Mouse (Mus musculus): Measurements from ENCODE around the gene Kank1.
"Not testable (repeated sequence)": the region's sequence is repeated elsewhere in the genome, so short reads cannot be mapped to it uniquely, and the experiment has no call there.

Gene Kank1

DNA sequence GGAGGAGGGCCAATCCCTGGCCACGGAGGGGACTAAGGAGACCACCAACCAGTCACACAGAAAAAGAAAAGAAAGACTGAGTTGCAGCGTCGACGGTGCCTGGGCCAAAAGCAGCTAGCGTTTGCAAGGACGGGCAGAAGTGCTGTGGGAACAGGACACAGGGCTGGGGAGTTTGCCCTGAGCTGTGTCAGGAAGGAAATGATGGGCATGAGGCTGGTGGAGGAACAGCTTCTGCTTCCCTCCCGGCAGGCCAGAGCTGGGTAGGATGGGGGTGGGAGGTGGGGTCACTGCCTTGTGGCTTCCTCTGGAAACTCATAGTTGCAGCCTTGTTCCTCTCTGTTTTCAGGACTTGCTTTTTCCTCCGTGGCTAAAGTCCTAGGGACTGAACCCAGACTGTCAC, 209.1 kb downstream of the Kank1 start:
- DNase-seq, result no peak

DNA sequence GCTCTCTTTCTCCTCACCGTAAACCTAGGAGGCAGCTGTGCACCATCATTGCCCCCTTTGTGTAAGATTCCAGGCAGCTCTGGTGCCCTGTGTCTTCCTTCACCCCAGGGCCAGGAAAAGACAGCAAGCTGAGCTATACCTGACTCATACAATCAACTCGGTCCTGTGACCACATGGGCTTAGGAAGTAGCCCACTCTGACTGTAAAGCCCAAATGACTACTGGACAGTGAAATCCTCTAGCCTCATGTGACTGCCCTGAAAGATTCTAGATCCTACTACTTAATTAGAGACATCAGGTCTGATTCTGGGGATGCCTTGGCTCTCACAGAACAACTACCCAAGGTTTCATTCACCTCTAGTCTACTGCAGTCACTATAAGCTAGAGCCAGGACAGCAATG, 209.9 kb downstream of the Kank1 start:
- DNase-seq, result no peak

DNA sequence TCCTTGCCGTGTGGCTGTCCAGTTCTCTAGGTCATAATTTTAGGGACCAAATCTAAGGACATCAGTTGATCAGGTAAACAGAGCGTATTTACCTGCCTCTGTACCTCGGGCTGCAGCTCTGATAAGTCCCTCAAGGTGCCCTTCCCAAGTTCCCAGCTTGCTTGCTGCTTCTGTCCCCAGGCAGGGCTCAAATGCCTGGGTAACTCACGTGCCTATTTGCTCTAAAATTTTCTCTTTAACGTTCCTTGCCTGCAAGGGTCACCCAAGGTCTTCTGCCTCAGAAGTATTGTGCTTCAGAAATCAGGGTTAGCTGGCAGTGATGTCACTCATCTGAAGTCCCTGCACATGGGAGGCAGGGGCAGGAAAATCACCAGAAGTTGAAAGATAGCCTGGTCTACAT, 210.6 kb downstream of the Kank1 start:
- peak; percentile 20 to 72 for DNase-seq

DNA sequence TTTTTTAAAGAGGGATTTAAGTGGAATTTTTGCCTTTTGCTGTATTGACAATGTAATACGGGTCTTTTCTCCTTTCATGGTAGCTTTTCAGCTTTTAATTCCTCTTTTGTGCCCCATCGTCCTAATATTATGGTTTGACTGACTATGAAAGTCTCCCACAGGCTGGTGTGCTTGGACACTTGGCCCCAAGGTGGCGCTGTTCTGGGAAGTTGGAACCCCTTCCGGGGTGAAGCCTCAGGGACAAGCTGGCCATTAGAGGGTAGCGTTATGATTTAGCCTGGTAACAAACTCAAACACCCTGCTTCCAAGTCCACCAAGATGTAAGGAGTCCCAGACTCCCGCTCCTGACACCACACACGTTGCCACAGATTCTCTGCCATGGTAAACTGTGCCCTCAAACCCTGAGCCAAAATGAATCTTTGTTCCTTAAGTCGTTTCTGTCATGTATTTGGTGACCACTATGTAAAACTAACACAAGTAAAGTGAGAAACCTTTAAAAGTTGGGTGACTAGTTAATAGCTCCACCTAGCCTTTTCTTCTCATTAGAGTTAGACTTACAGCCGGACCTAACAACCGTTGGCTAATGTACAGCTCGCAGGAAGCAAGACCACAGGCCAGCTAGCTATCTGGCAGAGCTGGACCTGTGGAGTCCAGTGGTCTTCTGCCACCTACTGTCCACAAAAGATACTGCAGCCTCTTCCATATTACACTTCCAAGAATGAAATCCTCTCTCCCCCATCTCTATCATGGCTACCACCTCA, 214.3 kb downstream of the Kank1 start:
- DNase-seq, result peak; percentile 76 to 79

DNA sequence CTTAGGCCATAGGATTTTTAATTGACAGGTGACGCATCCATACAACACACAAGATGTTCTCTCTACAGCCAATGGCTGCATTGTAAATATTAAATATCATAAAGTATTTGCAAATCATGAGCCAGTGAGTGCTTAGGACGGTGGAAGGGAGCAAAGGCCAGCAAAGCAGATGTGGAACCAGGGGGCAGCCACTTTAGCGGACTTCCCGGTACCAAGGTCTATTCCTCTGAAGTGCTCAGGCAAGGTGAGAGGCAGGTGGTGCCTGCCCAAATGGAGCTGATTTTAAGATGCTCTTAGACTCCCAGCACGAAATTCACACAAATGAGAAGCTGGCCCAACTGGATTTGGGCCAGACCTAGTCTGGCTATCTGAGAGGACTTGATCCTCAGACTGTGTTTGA, 216.4 kb downstream of the Kank1 start:
- DNase-seq, result no peak

DNA sequence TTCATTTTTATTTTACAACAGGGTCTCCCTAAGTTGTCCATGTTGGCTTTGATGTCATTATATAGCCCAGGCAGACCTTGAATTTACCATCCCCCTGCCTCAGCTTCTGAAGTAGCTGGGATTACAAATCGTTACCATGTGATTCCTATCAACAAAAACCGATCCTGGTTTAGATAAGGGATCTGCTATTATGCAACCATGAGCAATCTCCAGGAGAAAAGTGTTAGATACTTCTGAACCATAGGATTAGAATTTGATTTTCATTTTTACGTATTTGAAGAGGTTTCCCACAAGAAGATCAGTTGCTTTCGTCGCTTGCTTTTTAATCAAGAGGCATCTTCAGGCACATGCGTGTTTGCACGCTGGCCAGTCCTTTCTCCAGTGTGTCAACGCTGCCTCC, 224.0 kb downstream of the Kank1 start:
- DNase-seq, result no peak

DNA sequence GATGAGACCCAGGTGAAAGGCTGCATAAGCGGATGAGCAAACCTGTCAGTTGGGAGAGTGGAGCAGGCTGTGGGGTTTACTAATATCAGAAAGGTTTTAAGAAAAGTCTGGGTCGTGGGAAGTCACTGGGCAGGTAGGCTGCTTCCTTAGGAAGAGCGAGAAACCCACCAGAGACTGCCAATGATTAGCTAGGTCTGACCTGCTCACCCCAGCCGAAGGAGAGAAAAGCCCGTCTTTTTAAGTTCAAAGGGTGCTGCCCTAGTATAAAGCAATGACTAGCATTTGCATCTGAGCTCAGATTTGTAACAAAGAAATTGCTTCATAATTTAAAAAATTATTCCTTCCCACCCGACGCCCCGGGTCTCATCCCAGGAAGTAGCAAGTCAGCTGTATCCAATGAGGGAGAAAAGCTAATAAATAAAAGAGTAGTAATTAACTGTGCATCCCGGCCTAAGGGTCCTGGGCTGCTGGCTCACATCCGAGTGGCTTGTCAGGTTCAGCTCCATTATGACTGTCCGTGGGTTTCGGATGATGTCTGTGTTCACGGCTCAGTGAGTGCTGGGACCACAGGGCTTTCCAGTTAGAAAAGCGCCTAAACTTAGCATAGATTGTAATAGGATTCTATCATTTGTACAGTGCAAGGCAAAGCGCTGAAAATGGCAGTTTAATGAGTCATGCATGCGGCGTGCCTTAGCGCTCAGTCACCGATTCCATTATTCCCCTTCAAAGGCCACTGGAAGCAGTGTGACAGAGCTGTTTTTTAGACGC, 225.0 kb downstream of the Kank1 start:
- no peak for DNase-seq

DNA sequence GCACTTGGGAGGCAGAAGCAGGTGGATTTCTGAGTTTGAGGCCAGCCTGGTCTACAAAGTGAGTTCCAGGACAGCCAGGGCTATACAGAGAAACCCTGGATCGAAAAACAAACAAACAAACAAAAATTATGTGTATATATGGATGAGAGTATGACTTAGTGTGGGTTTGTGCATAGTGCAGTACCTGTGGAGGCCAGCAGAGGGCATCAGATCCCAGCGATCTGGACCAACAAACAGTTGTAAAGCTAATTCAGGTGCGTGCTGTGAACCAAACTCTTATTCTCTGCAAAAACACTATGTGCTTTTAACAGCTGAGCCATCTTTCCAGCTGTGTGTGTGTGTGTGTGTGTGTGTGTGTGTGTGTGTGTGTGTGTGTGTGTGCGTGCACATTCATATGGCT, 239.0 kb downstream of the Kank1 start:
- DNase-seq, result not testable (repeated sequence)

DNA sequence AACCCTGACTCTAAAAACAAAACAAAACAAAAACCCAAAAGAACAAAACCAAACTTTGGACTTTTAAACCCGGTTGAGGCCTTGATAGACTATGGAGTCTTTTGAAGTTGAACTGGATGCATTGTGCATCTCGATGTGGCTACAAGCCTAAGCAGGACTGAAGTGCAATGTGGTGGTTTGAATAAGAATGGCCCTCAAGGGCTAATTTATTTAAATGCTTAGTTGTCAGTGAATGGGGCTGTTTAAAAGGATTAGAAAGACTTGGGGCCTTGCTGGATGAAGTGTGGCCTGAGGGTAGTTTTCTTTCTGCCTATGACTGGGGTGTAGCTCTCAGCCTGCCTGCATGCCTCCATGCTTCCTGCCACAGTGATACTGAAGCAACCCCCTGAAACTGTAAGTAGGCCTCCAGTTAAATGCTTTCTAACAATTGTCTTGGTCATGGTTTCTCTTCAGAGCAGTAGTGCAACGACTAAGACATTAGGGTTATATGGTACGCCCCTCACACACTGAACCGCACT, 242.4 kb downstream of the Kank1 start:
- no peak for DNase-seq

DNA sequence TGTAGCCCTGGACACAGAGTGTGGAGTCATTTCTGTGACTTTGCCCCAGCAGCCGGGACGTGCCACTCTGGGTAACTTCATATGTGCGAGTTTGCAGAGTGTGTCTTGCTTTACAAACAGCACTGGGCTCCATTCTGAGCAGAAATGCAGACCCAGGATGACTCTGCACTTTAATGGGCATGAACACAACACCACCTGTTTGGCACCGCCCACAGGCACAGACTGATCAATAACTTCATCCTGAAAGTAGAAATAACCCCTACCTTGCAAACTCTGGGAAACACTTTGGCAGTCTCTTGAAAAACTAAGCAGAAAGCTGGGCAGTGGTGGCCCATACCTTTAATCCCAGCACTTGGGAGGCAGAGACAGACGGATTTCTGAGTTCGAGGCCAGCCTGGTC, 244.0 kb downstream of the Kank1 start:
- no peak for DNase-seq

Measured in kidney, postnatal 25 days (tissue).